Mouse (Mus musculus) heart, postnatal 25 days (tissue): ENCODE measurements at regions not wholly inside any gene's neighbourhood (a gene's known extent, or its start where the extent isn't known, plus 50 kb on each side); places are given as distances from the start of the nearest gene placed in this dataset.

Experiments
- DNase-seq: peaks from one replicate; pipeline ENCODE4 v3.0.0; 2022; ENCODE audit warnings: low spot score
- intact Hi-C: fragments of 180-260 bp; cut with DNase I; formaldehyde crosslinking; loops from one replicate; pipeline ENCODE4 v1.15.1; 2025

DNA sequence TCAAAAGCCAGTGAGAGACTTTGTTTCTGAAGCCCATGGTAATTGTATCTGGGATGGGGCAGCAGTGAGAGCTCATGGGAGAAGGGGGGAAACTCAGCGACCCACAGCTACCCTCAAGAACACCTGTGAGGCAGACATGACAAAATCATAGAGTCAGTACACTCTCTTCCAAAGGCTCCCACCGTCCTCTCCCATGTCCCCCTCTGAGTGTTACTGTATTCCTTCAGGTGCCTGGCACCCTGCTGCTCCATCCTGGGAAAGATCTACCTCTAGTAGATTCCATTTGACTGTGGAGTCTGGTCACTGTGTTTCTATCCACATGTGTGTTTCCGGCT is 142.0 kb upstream of the Ubash3b start:
- intact Hi-C loops = no loop called here
- no peak for DNase-seq

DNA sequence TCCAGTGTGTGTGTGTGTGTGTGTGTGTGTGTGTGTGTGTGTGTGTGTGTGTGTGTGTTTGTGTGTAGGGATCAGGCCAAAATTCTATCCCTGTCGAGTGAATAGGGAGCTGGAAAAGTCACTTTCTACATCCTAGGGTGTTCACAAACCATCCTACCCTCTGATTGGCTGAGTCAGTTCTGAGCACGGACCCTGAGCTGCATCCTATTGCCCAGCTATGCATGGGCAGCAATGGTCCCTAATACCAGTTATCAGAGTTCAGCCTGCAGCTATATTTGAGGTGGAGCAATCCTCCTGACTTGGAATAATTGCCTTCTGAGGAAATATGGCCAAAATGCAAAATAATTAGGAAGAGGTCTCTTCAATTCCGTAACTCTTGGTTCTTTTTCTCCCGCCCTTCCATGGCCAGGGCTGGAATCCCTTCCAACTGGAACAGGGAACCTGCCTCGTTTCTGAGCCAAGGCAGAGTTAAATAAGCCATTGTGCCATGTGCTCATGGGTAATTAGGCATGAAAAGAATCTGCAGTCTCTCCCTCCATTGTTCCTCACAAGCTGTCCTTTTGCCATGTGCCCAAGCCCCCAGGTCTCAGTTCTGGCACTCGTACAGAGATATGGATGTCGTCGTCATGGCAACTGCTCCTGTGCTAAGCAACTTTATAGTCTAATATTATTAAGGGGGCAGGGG is 141.5 kb upstream of the Ubash3b start:
- DNase-seq = no peak
- intact Hi-C loops = no loop called here

DNA sequence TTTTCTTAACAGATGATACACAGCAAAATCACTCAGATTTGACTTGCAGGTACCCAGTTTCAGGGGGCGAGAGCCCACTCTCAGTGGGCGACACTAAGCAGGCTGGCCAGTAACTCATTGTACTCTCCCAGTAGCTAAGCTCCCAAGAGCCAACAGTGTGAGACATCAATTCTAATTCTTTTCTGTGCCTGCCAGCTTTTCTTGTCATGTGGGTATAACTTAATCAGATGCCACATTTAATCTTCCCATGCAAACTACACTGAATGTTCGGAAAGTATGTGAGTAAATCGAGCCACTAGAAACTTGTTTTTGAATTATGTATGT is 124.6 kb upstream of the Ubash3b start:
- DNase-seq = no peak
- intact Hi-C loops = no loop called here

DNA sequence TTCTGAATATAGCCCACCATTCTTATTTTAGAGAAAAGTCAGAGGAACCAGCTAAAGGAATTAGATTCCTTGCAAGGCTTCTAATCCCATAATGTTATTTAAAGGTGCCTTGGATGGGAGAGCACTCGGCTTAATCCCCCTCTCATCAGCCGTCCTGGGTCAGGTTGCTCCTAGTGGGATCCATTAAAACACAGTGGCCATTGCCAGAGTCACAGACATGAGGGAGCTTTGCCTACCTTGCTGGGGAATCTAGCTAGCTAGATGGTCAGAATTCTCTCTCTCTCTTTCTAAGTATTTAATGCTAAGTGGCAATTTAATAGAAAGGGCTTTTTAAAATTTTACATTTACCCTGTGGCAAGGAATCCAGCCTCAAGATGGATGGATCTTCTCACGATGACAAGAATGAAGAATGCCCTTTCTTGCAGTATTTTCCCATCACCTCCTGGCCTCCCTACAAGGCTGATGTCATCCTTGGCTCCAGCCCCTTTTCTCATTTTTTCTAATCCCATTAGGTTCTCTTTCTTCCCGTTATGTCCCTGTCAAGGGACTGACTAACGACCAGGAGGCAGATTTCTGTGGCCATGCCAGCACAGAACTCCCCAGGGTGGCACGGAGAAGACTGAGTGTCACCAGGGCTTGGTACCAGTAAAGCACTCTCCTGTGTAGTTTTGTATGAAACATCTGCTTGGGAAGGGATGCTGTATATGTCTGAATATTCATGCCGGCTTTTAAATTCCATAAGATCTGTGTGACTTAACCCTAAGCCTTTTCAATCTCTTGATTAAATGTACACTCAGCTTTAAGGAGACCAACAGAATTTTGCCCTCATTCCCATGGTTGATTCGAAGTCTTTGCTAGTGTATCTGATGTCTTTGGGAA is 124.0 kb upstream of the Ubash3b start:
- intact Hi-C loops = no loop called here
- DNase-seq = no peak

DNA sequence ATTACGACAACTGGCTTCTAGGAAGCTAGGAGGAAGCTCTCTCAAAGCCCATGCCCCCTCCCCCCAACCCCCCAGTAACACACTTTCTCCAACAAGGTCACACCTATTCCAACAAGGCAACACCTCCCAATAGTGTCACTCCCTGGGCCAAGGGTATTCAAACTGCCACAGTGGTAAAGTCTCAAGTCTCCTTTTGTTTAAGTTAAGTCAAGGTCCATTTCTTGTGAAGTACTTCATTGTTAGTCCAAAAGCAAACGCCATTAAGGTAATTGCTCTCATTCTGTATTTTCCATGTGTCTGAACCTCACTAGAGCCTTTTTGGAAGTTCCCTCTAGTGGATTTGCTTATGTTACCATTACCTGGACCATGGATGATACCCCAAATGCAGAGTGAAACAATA is 116.2 kb upstream of the Ubash3b start:
- intact Hi-C loops = no loop called here
- no peak for DNase-seq

DNA sequence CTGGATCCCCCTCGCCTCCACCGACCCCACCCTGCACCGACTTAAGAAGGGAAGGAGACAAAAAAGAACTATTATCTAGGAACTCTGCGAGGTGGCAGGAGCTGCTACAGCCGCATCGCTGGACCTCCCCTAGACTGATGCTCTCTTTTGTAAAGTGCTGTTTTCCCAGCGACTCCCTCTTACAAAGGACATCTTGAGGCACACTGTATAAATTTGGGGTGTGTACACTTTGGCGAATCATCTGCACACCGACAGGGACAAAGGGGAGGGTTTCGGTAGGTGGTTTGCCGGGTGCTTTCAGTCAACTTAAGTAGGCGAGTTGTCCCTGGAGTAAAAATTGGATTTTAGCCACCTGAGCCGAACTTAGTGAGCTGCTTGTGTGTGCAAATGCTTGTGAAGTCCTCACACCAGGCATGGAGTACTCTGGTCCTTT is 112.4 kb upstream of the Ubash3b start:
- intact Hi-C loops = no loop called here
- no peak for DNase-seq

DNA sequence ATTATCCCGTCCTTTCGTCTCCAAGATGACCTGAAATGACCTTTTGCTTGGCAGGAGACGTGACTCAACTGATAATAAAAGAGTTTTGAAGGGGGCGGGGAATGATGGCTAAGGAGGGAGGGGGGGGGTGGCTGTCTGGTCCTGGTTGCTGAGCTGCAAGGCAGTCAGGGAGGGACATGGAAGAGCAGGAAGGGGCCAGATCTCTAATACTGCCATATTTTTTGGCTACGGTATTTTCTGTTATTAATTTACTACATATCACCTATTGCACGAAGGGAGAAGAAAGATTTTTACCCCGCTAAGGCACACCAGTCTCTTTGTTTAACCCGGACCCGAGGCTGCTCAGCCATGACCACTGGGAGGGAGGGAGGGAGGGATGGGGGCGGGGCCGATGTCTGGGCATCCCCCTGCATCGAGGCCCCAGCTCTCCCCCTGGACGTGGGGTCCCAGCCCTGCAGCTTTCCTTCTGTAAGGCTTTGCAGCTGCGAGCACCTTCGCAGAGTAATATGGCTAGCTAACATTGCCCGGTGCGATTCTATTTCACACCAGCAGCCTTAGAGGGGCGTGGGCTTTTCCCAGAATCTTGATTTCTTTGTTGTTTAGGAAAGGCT is 111.8 kb upstream of the Ubash3b start:
- intact Hi-C loops = no loop called here
- no peak for DNase-seq

DNA sequence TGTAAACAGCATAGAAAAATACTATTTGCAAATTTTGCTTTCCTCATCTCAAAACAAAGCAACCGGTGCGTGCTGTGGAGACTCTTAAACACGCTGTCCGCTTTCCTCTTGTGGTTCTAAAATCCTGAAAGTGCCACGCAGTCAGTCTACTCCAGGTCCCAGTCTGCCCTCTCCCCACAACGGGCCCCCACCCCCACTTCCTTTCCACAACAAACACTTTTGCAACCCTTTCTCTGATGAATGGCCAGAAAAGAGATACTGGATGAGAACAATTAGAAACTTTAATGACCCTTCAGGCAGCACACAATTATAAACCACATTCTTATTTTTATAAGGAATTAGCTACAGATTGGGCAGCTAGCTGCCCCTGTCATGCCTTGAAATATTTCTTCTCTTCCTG is 111.1 kb upstream of the Ubash3b start:
- no peak for DNase-seq
- intact Hi-C loops = no loop called here

DNA sequence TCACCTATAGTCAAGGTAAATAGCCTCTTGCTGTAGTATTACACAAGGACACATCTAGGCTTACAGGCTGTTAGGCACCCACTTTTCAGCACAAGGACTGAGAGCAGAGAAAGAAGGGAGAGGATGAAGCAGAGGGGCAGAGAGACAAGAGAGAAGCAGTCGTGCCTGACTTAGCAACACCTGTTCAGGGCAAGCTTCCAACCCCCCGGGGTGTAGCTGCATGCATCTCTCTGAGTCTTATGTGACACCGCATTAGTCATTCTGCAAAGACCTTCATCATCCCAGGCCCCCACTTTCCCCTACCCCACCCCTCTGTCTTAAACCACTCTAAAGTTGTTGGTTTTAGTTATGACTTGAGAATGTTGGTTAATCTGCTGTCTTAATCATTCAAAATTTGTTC is 106.6 kb upstream of the Ubash3b start:
- intact Hi-C loops = no loop called here
- no peak for DNase-seq

DNA sequence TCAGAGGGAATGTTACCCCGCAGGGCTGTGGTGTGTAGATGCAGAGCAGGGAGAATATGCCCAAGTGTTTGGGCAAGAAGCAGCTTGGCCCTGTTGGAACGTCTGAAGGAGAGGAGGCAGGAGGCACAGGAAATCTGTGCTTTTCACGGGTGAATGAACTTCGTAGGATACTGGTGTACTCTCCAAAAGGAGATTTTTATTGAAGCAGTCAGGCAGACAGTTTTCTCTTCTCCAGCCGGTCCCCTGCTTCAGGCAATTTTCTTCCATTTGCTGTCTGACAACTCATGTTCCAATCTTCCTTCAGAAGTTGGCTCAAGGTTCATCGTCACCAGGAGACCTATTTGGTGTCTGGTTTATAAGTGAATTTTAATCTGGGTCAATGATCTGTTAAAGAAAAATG is 103.0 kb upstream of the Ubash3b start:
- DNase-seq = no peak
- intact Hi-C loops = no loop called here

DNA sequence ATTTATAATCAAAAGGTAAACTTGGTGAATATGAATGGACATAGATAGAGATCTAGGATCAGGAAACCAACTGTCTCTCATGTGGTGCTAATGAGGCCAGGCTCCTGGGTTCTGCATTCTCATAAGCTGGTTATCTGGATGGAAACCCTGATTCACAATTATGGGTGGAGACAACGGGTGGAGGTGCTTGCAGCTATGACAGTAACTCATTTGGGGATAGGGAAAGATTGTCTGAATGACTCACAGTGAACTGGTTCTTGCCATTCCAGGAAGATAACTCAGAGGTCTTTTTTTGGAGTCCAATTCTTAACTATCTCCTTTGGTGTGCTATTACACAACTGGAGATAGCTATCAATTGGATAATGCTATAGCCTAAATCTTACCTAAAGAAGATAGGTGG is 95.7 kb upstream of the Ubash3b start:
- DNase-seq = no peak
- intact Hi-C loops = no loop called here

DNA sequence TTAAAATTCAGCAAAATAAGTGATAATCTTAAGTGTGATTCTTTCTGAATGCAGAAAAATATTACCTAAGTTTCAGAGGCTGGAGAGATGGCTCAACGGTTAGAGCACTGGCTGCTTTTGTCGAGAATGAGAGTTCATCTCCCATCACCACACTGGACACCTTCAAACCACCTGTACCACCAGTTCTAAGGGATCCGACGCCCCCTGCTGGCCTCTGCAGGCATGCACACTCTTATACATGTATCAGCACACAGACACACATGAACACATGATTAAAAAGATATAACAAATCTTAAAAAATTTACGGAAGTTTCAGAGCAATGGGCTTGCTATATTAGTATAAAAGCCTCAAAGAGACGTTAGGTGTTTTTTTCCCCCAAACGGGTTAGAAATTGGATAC is 80.9 kb upstream of the Ubash3b start:
- intact Hi-C loops = no loop called here

DNA sequence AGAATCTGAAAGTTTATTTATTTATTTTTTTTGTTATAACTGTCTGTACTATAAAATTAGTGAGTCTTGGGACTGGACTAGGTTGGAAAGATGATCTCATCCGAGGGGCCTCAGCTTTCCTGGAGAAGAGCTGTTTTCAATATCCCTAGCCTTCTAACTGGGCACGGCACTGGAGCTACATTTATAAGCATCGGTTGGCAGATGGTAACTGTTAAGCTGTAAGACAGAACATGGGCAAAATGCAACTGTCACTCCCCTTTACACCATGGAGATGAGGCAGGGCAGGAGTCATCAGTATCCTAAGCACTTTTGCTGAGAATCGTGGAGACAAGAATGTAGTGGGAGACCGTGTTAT is 77.6 kb upstream of the Ubash3b start:
- intact Hi-C loops = no loop called here

More for the DNA sequence above, 80.9 kb upstream of the Ubash3b start:
- DNase-seq = no peak

DNA sequence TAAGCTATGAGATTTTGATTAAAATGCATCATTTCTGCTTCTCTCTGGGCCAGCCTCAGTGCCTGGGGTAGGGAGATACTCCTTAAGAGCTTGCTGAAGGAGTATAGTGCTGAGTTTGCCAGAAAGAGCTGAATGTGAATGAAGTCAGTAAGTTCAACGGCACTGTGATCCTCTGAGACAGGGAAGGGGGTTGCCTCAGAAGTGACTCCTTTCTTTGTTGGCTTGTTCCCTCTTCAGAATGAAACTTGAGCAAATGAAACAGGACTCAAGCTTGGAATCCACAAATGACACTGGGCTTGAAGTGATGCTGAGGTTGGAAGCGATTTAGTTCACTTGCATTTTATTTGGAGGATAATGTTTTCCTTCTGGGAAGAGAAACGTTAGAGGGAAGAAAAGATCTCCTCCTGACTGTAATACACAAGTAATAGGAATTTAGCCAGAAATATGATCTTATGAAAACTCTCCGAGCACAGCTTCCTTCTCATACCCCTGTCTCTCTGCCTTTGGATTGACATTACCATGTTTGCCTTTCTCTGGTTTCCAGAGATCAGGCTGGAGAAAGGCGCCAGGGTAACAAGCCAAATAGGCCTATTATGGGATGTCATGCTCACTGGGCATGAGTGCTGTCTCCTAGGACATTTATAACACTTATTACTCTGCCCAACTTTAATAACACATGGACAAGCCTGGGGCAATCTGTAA is 77.0 kb upstream of the Ubash3b start:
- DNase-seq = no peak
- intact Hi-C loops = no loop called here

More for the DNA sequence above, 77.6 kb upstream of the Ubash3b start:
- no peak for DNase-seq

DNA sequence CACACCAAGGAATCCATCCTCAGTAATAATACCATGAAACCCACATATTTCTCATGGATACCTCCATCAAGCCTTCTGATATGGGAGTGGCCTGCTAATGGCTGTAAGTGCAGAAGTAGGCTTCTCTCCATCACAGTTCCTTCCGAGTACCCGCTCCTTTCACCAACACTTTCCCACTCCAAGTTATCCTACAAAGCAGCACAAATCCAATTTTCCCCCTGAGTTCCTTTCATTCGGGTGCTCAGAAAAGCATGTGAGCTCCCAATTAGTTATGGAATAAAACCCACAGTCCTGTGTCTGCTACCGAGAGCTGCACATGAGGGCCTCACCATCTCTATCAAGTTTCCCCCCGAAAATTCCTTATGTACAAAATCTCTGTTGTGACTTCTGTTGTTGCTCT is 75.8 kb upstream of the Ubash3b start:
- no peak for DNase-seq
- intact Hi-C loops = no loop called here

DNA sequence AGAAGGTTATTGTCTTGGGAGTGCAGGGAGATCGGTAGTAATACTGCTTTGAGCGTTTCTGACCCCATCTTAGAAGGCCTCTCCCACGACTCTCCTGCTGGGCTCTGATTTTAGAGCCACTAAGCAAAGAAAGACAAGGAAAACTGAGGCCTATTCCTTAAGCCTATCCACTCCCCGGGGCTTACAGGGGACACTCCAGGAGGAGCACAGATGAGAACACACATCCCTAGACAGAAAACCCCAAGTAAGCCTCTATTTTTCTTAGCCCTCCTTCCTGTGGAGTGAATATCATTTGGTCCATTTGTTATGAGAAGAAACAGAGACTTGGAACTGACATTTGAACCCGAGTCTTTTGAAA is 67.7 kb upstream of the Ubash3b start:
- DNase-seq = no peak
- intact Hi-C loops = loop anchor here (2.0 to 10.0 kb wide), 4 partner anchors 98 to 1016 kb away; no protein-coding TSS in a partner anchor

DNA sequence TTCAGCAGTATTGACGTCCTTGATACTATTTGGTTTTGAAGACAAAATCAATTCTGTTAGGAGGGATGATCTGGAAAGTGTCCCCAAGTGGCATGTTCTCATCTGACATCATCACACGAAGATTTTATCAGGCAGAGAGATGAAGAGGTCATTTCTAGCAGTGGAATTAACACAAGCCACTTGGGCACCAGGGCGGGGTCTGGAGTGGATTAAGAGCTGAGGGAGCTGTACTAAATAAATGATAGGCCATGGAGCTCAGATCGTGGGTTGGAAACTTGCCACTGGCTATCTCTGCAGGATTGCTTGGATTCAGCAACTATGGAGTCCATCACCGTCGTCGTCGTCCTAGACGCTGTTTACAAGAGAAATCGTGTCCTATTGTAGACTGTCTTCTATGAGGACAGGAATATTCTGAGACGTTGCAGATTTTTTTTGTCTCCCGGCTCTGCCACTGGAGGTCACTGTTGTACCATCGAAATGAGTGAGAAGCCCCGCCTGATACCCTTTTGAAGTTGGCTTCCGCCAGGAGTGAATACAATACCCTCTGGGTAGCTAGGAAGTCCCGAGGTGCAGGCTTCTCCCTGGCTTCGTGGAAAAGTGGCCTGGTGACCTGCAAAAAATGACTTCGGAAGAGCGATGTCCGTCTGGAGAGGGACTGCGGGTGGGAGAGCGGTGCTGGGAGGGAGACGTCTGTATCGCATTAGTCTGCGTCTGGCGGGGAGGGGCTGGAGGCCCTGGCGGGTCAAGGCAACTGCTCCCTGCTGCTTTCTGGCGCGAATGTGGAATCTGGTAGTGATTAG is 67.1 kb upstream of the Ubash3b start:
- intact Hi-C loops = loop anchor here (1.0 to 10.0 kb wide), 6 partner anchors 98 to 1016 kb away; no protein-coding TSS in a partner anchor
- peak; percentile 80 for DNase-seq

DNA sequence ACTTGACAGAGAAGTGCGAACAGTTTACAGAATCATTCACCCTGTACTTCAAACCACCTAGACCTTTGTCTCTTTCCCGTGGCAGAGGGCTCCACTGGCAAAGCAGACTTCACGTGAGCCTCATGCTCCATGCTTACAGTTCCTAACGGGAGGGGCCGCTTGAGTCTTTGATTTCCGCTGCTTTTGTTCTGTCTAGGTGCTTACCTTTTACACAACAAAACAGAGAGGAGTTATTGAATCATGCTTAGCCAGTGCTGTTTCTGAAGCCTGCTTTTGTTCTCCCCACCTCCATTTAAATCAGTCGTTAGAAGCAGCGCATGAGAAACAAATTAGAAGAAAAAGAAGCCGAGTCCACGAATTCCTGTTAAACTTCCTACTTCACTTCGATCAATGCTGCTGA is 61.9 kb upstream of the Ubash3b start:
- DNase-seq = no peak
- intact Hi-C loops = loop anchor here (10.0 kb wide), 1 partner anchor 1021 kb away; no protein-coding TSS in a partner anchor

DNA sequence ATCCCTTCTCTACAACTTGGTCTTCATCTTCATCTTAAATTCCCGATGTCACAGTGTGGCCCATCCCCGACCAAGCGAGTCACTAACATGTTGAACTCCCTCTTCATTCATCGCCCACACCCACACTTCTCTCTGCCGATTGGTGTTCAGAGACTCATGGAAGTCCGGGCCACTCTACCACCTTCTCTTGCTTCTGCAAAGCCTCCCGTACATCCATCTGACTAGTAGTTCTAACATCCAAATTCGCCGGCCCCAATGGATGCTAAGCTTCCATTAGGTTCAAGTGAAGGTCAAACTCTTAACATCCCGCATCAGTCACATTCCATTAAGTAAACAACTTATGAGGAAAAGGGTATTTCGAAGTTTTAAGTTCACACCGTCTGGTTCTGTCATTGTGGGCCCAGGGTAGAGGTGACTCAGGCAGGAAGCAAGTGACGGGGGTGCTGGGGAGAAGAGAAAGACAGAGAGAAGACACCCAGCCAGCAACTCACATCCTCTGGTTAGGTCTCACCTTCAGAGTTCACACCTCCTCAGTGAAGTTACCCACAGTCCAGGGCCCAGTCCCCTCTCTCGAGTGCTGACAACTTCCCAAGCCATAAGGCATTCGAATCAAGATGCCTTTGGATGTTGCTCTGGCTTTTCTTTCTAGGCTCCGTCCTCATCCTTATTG is 61.0 kb upstream of the Ubash3b start:
- no peak for DNase-seq
- intact Hi-C loops = loop anchor here (10.0 kb wide), 1 partner anchor 1022 kb away; no protein-coding TSS in a partner anchor
